Mouse (Mus musculus): ENCODE measurements around the gene Scd2. TPM values are rescaled to one million over a fixed set of nuclear protein-coding genes. Genes with fewer than 3 reads are reported as not detected.

Gene Scd2
- polyA plus RNA-seq, 1 experiment from 2014 or later, result 224 TPM

DNA sequence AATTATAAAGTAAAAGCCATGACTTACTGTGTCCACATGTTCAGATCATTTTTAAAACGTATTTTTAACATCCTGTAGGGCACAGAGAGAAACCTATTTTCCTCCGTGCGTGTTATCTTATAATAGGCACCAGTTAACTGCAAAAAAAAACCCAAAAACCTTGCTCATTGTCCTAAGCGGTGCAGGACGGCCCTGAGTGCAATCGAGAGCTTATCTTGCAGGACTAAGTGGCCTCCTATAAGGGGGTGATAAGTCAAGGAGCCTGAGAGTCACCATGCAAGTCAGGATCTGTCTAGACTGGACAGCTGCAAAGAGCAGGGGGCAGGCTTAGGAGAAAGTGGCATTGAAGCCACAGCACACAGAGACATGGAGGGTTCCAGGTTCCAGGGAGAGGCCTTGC is 6.4 kb downstream of the Scd2 start:
- H3K36me3 ChIP-seq, result peaks cover 84% of the 10 kb centered on the region
- WGBS, result 23% methylated on average over 6 of the region's 6 CpGs
- H3K4me3 ChIP-seq, result no peak overlapping the region
- peak overlapping the region; percentile 53 for H3K27ac ChIP-seq
- no peaks in the 10 kb centered on the region for H3K9me3 ChIP-seq
- H3K4me1 ChIP-seq, result peaks cover 91% of the 10 kb centered on the region
- H3K27me3 ChIP-seq, result no peaks in the 10 kb centered on the region
- no peak for ATAC-seq (ENCODE audit: borderline replicate concordance, extremely low read depth, low FRiP score, low TSS enrichment)
- peak overlapping the region; percentile 90 for H3K4me2 ChIP-seq
- no peak overlapping the region for H3K9ac ChIP-seq

DNA sequence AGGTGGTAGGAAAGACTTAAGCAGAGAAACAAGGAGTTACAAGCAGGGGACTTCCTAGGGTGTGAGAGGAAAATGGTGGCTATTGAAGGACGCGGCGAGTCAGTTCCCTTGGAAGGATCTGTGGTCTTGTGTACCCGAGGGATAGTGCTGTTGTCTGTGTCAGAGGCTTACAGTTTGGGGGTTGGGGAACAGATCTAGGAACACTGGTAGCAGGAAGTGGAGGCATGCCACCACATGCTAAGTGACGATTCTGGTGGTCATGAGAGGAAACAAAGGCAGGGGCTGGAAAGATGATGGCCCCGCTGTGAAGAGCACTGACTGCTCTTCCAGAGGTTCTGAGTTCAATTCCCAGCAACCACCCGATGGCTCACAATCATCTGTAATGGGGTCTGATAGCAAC is 7.0 kb downstream of the Scd2 start:
- H3K4me2 ChIP-seq, result peak overlapping the region; percentile 90
- ATAC-seq (ENCODE audit: borderline replicate concordance, extremely low read depth, low FRiP score, low TSS enrichment), result no peak
- no peak overlapping the region for H3K9ac ChIP-seq
- no peaks in the 10 kb centered on the region for H3K27me3 ChIP-seq
- peaks cover 93% of the 10 kb centered on the region for H3K4me1 ChIP-seq
- no peak overlapping the region for H3K4me3 ChIP-seq
- H3K27ac ChIP-seq, result peak overlapping the region; percentile 53
- peaks cover 88% of the 10 kb centered on the region for H3K36me3 ChIP-seq
- 64% methylated on average over 7 of the region's 7 CpGs for WGBS
- no peaks in the 10 kb centered on the region for H3K9me3 ChIP-seq

DNA sequence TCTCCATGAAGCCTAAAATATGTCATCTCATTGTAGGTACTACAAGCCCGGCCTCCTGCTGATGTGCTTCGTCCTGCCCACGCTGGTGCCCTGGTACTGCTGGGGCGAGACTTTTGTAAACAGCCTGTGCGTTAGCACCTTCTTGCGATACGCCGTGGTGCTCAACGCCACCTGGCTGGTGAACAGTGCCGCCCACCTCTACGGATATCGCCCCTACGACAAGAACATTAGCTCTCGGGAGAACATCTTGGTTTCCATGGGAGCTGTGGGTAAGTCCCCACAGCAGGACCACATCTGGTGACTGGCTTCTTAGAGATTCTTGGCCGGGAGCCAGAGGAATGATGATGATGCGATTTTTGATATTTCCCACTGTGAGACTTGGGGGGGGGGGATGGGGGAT is 7.7 kb downstream of the Scd2 start:
- Histone ChIP-seq H3K36me3 (peaks cover 92% of the 10 kb centered on the region), H3K4me1 (peaks cover 89% of the 10 kb centered on the region), H3K9ac (no peak overlapping the region), H3K9me3 (no peaks in the 10 kb centered on the region), H3K4me3 (no peak overlapping the region), H3K27ac (no peak overlapping the region), H3K27me3 (no peaks in the 10 kb centered on the region), H3K4me2 (peak overlapping the region; percentile 90; the same call in 1 of the 2 replicates)
- 41% methylated on average over 16 of the region's 16 CpGs for WGBS
- ATAC-seq (ENCODE audit: borderline replicate concordance, extremely low read depth, low FRiP score, low TSS enrichment), result peak; percentile 68; the same call in 1 of the 2 replicates

DNA sequence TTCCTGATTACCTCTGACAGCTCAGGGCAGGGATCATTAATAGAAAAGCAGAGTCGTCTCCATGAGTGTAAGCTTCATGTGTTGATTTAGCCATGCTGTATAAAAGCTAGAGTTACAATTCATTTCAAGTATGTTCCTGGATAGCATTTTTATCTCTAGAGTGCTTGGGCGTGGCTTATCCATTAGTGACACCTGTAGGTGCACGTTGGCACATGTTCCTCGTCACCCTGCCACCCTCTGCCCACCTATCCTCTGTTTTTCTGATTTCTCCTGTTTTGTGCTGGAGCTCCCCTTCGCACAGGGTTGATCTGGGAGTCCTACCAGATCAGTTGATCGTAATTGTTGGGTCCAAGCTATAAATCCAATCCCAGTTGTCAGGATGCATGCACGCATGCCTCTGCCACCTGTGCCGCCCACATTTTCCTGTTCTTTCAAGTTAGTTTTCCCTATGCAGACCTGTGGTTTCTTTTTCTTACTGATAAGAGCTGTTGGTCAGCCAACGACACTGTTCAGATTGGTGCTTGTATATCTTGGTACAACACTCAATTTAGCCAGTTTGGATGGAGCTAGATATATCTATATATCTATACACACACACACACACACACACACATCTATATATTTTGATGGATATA is 8.3 kb downstream of the Scd2 start:
- Histone ChIP-seq H3K36me3 (peaks cover 94% of the 10 kb centered on the region), H3K9ac (no peak overlapping the region), H3K4me3 (no peak overlapping the region), H3K27me3 (no peaks in the 10 kb centered on the region), H3K4me2 (peak overlapping the region; percentile 5; the same call in 1 of the 2 replicates), H3K4me1 (peaks cover 83% of the 10 kb centered on the region), H3K27ac (no peak overlapping the region), H3K9me3 (no peaks in the 10 kb centered on the region)
- ATAC-seq (ENCODE audit: borderline replicate concordance, extremely low read depth, low FRiP score, low TSS enrichment), result no peak; the same call in 1 of the 2 replicates
- WGBS, result 51% methylated on average over 9 of the region's 9 CpGs

DNA sequence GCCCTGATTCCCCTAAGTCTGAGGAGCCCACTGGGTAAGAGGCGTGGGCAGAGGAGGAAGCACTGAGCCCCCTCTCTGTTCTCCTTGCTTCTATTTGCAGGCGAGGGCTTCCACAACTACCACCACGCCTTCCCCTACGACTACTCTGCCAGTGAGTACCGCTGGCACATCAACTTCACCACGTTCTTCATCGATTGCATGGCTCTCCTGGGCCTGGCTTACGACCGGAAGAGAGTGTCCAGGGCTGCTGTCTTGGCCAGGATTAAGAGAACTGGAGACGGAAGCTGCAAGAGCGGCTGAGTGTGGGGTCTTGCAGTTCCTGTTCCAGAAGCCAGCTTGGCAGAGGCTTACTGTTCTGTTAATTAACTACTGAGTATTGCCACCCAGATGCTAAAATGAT is 9.4 kb downstream of the Scd2 start:
- Histone ChIP-seq H3K4me2 (no peak overlapping the region), H3K27ac (0 out of 2 replicates have a peak overlapping the region, but pooled peaks have one; percentile 29), H3K9me3 (no peaks in the 10 kb centered on the region), H3K4me1 (peaks cover 71% of the 10 kb centered on the region), H3K9ac (no peak overlapping the region), H3K36me3 (peaks cover 95% of the 10 kb centered on the region), H3K27me3 (no peaks in the 10 kb centered on the region), H3K4me3 (no peak overlapping the region)
- ATAC-seq (ENCODE audit: borderline replicate concordance, extremely low read depth, low FRiP score, low TSS enrichment), result peak; percentile 24; the same call in 1 of the 2 replicates
- 59% methylated on average over 11 of the region's 11 CpGs for WGBS

DNA sequence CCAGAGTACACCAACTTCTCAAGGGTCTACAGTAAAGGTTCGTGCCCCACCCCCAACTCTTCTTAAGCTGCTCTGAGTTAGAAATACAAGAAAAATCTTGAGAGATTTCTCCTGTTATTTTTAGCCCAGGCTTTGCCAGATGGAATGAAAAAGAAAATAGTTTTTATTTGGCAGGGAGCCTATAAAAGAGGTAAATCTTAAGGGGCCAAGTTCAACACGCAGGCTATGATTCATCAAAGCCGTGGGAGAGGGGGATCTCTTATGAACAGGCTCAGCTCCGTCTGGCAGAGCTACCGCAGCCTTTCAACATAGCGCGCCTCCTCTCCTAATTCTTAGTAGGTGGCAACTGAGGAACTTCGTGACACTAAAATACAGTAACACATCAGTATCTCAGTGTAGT is 10.0 kb downstream of the Scd2 start:
- 0 out of 2 replicates have a peak overlapping the region, but pooled peaks have one; percentile 29 for H3K27ac ChIP-seq
- 45% methylated on average over 8 of the region's 8 CpGs for WGBS

DNA sequence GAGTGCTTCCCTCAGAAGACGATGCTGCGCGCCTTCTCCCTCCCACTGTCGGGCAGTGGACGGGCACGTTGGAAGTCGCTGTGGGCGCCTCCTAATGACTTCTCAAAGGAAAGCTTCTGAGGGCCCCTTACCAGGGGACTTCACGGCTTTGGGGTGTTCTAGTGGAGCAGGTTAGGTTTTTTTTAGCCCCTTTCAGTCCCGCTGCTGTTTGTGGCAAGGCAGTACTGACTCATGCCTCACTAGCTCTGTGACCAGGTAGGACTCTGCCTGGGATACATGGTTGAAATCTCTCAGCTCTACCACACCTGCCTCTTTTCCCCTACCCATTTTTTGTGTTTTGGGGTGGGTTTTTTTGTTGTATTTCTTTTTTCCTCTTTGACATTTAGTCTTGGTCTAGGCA is 10.9 kb downstream of the Scd2 start:
- Histone ChIP-seq H3K27ac (peak overlapping the region; percentile 14; the same call in 1 of the 2 replicates), H3K4me1 (peaks cover 57% of the 10 kb centered on the region), H3K9me3 (no peaks in the 10 kb centered on the region), H3K36me3 (peaks cover 91% of the 10 kb centered on the region), H3K4me3 (no peak overlapping the region), H3K27me3 (no peaks in the 10 kb centered on the region), H3K4me2 (no peak overlapping the region), H3K9ac (no peak overlapping the region)
- 74% methylated on average over 10 of the region's 10 CpGs for WGBS
- ATAC-seq (ENCODE audit: borderline replicate concordance, extremely low read depth, low FRiP score, low TSS enrichment), result no peak

More for the DNA sequence above, 10.0 kb downstream of the Scd2 start:
- H3K4me1 ChIP-seq, result peaks cover 65% of the 10 kb centered on the region
- H3K4me3 ChIP-seq, result no peak overlapping the region
- H3K4me2 ChIP-seq, result no peak overlapping the region
- no peak for ATAC-seq (ENCODE audit: borderline replicate concordance, extremely low read depth, low FRiP score, low TSS enrichment)
- H3K27me3 ChIP-seq, result no peaks in the 10 kb centered on the region
- no peak overlapping the region for H3K9ac ChIP-seq
- H3K9me3 ChIP-seq, result no peaks in the 10 kb centered on the region
- peaks cover 94% of the 10 kb centered on the region for H3K36me3 ChIP-seq

DNA sequence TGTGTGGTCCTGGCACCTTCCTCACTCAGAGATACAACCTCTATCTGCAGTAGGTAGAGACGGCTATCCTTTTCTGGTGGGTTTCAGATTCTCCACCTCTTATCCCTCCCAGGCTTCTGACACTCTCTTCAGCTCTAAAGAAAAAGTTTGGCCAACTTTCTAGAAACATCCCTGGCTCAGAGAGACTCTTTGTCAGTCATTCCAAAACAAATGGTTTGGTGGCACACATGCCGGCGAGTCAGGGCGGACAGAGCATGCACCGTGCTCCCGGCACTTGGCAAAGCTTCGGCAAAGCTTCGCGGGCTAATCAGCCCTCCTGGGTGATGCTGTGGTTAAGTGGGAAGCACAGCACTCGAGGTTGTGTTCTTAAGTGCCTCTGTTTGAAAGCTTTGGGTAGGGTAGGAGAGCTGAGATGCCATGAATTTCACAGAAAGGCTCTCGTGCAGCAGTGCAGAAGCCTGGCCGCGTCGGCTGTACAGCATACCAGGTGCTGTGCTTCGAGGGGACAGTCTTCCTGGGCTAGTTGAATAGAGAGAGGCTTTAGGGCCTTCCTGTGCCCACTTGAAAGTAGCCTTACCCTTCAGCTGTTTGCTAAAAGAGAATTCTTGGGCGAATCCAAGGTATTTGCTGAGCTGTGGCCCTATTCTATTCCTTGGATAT is 11.5 kb downstream of the Scd2 start:
- Histone ChIP-seq H3K9ac (no peak overlapping the region), H3K27ac (peak overlapping the region; percentile 14; the same call in 1 of the 2 replicates), H3K4me2 (no peak overlapping the region), H3K4me3 (no peak overlapping the region), H3K36me3 (peaks cover 87% of the 10 kb centered on the region), H3K9me3 (no peaks in the 10 kb centered on the region), H3K4me1 (peaks cover 52% of the 10 kb centered on the region), H3K27me3 (no peaks in the 10 kb centered on the region)
- WGBS, result 72% methylated on average over 16 of the region's 16 CpGs
- ATAC-seq (ENCODE audit: borderline replicate concordance, extremely low read depth, low FRiP score, low TSS enrichment), result no peak

DNA sequence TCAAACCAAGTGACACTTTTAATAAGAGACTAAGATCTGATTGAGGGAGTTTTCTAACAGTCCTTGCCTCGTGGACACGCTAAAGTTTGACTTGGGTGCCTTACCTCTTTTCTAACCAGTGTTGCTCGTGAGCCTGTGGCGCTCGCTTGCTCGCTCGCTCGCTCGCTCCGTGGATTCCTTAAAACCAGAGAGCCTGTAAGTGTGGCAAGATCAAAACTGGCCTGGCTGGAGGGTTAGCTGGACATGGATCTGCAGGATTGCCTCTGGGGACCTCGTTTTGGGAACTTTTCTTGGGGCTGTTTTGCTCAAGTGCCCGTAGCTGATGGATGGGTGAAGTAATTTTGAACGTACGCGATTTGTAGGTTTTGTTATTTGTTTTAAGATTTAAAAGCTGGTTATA is 12.2 kb downstream of the Scd2 start:
- Histone ChIP-seq H3K27ac (no peak overlapping the region), H3K27me3 (no peaks in the 10 kb centered on the region), H3K9me3 (no peaks in the 10 kb centered on the region), H3K4me2 (no peak overlapping the region), H3K4me3 (no peak overlapping the region), H3K4me1 (peaks cover 45% of the 10 kb centered on the region), H3K36me3 (peaks cover 80% of the 10 kb centered on the region), H3K9ac (no peak overlapping the region)
- WGBS, result 81% methylated on average over 15 of the region's 15 CpGs
- ATAC-seq (ENCODE audit: borderline replicate concordance, extremely low read depth, low FRiP score, low TSS enrichment), result no peak

DNA sequence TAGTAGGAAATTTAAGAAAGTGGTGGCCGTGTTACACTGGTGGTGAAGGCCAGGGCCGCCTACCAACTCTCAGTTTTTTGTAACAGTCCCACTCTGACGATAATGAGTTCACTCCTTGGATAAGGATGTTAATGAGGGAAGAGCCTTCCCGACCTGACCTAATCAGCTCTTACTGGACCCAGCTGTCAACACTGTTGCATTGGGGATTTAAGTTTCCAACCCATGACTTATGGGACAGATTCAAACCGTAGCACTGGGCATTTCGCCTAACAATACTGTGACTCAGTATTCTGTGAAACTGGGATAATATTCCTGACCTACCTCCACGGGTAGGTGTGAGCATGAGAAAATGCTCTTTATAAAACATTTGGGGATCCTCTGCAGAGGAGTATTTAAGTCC is 12.7 kb downstream of the Scd2 start:
- H3K9ac ChIP-seq, result no peak overlapping the region
- H3K27me3 ChIP-seq, result no peaks in the 10 kb centered on the region
- H3K9me3 ChIP-seq, result no peaks in the 10 kb centered on the region
- no peak for ATAC-seq (ENCODE audit: borderline replicate concordance, extremely low read depth, low FRiP score, low TSS enrichment)
- H3K27ac ChIP-seq, result no peak overlapping the region
- H3K4me1 ChIP-seq, result peaks cover 42% of the 10 kb centered on the region
- H3K36me3 ChIP-seq, result peaks cover 75% of the 10 kb centered on the region
- 71% methylated on average over 7 of the region's 7 CpGs for WGBS
- no peak overlapping the region for H3K4me2 ChIP-seq
- no peak overlapping the region for H3K4me3 ChIP-seq

DNA sequence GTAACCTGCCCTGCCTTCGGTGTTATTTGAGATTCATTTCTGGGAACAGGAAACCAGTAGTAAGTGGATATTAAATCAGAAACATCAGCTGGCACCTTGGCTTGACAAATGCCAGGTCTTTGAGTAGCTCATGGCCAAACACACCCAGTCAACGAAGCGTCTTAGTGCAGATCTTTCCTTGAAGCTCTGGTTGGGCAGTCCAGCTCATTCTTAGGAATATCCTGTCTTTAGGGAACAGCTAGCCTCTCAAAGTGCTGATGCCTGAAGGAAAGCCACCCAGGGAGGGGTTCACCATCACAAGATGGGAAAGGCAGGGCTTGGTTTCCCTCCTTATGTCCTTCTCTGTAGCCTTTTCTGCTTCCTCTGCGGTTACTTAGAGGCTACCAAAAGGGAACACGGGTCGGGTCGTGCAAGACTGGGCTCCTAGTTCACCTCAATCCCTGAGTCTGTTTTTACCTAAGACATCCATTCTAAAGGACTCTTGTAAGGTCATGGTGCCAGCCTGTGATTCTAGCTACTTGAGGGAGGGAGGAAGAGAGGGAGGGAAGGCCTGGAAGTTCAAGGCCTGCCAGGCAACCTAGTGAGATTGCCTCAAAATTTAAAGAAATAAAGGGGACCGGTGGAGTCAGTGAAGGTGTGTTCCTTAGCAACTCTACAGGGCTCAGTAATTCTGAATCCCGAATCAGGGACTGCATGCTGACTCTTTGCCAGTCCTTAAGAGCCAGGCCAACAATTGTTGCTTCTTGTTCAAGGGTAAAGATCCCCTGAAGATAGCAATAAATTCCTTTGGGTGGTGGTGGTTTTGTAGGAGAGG is 13.8 kb downstream of the Scd2 start:
- Histone ChIP-seq H3K4me2 (no peak overlapping the region), H3K4me1 (peaks cover 41% of the 10 kb centered on the region), H3K27me3 (no peaks in the 10 kb centered on the region), H3K4me3 (no peak overlapping the region), H3K27ac (no peak overlapping the region), H3K9me3 (no peaks in the 10 kb centered on the region), H3K36me3 (peaks cover 66% of the 10 kb centered on the region), H3K9ac (no peak overlapping the region)
- no peak for ATAC-seq (ENCODE audit: borderline replicate concordance, extremely low read depth, low FRiP score, low TSS enrichment)
- 76% methylated on average over 9 of the region's 9 CpGs for WGBS

All from lung, embryonic 15.5 days (tissue).